ENCODE assay signal across 7 mouse cellular contexts in the genomic region with DNA sequence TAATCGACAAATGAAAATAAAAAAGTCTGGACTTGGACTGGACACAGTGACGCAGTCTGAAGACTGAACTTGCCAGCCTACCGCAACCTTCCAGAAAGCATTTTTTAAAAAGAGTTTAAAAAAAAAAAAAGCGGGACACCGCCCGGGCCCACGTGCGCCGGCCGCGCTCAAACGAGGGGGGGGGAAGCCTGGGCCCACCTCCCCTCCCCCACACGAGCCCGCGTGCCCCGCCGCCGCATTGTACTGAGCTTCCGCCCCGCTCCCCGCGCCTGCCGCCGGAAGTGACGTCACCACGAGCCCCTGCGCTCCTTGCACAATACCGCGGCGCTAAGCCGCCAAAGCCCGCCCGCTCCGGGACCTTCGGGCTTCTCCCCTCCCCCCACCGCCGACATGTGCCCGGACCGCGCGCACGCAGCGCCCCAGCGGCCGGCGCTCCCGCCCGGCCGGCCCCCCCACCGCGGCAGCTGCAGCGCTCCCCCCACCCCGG. TPM values are rescaled to one million over a fixed set of nuclear protein-coding genes. Genes with fewer than 3 reads are reported as not detected.
DNase-seq lines count a peak whose midpoint lies in the region; ATAC-seq and TF ChIP-seq lines count a peak whose summit lies in the region.

No protein-coding gene starts in this region.

- H3K4me3 ChIP-seq in embryonic facial prominence, embryonic 10.5 days: peak overlapping the region; percentile 88
- peak overlapping the region; percentile 100 for H3K4me3 ChIP-seq in limb, embryonic 11.5 days (ENCODE audit: low read depth, low read length)
- H3K4me3 ChIP-seq in midbrain, embryonic 13.5 days (replicated peaks): peak overlapping the region; percentile 100
- peak overlapping the region; percentile 71 for H3K4me3 ChIP-seq in small intestine, adult 2 months (ENCODE audit: low read depth, low read length)

- peak overlapping the region; percentile 100 for H3K27ac ChIP-seq in embryonic facial prominence, embryonic 10.5 days (replicated peaks)
- H3K27ac ChIP-seq in limb, embryonic 11.5 days (replicated peaks; ENCODE audit: low read depth, low read length): peak overlapping the region; percentile 100
- peak overlapping the region; percentile 99 for H3K27ac ChIP-seq in midbrain, embryonic 13.5 days
- H3K27ac ChIP-seq in small intestine, adult 2 months (ENCODE audit: insufficient read depth, low read depth, low read length): peak overlapping the region; percentile 57

- TF ChIP-seq POLR2A in small intestine, adult 2 months (IDR thresholded peaks at IDR 0.05; ENCODE audit: low read depth, low read length): no peak

- peak; percentile 94 for ATAC-seq in limb, embryonic 11.5 days (ENCODE audit: insufficient number of reproducible peaks, low FRiP score, low TSS enrichment, low read depth)
- ATAC-seq in midbrain, embryonic 13.5 days: peak; percentile 93

- peaks cover 32% of the 10 kb centered on the region for H3K4me1 ChIP-seq in embryonic facial prominence, embryonic 10.5 days
- H3K4me1 ChIP-seq in limb, embryonic 11.5 days (ENCODE audit: control insufficient read depth, insufficient read depth, low read length): 0 out of 2 replicates have a peak, but pooled peaks cover 2% of the 10 kb centered on the region
- peaks cover 38% of the 10 kb centered on the region for H3K4me1 ChIP-seq in midbrain, embryonic 13.5 days (replicated peaks)
- H3K4me1 ChIP-seq in small intestine, adult 2 months (ENCODE audit: control insufficient read depth, insufficient read depth, insufficient read length, low read length): no peaks in the 10 kb centered on the region; the same call in 1 of the 2 replicates

- DNase-seq in adrenal gland, postnatal 10 days: peak; percentile 97
- peak; percentile 97 for DNase-seq in embryonic facial prominence, embryonic 10.5 days (ENCODE audit: low spot score)
- DNase-seq in heart, adult 11 months: peak; percentile 100
- DNase-seq in kidney, adult 18-20 months: peak; percentile 93
- peak; percentile 97 for DNase-seq in limb, embryonic 11.5 days (ENCODE audit: low spot score)

- H3K36me3 ChIP-seq in embryonic facial prominence, embryonic 10.5 days (replicated peaks): peaks cover 51% of the 10 kb centered on the region
- H3K36me3 ChIP-seq in limb, embryonic 11.5 days (ENCODE audit: control insufficient read depth, insufficient read depth, low read length): peaks cover 14% of the 10 kb centered on the region
- H3K36me3 ChIP-seq in midbrain, embryonic 13.5 days: peaks cover 30% of the 10 kb centered on the region
- peaks cover 27% of the 10 kb centered on the region for H3K36me3 ChIP-seq in small intestine, adult 2 months (ENCODE audit: control insufficient read depth, insufficient read depth, low read length)

- peak overlapping the region; percentile 91; the same call in 1 of the 2 replicates for H3K4me2 ChIP-seq in limb, embryonic 11.5 days (ENCODE audit: low read depth, severe bottlenecking)
- H3K4me2 ChIP-seq in midbrain, embryonic 13.5 days (replicated peaks): peak overlapping the region; percentile 93

- no peaks in the 10 kb centered on the region for H3K27me3 ChIP-seq in embryonic facial prominence, embryonic 10.5 days (replicated peaks; ENCODE audit: low read depth, poor library complexity, severe bottlenecking)
- H3K27me3 ChIP-seq in limb, embryonic 11.5 days (ENCODE audit: control insufficient read depth, insufficient read depth, low read length): no peaks in the 10 kb centered on the region
- H3K27me3 ChIP-seq in midbrain, embryonic 13.5 days: no peaks in the 10 kb centered on the region
- H3K27me3 ChIP-seq in small intestine, adult 2 months (ENCODE audit: control insufficient read depth, insufficient read depth, low read length): no peaks in the 10 kb centered on the region

- under 1% methylated on average over 52 of the region's 53 CpGs for WGBS in embryonic facial prominence, embryonic 10.5 days
- WGBS in limb, embryonic 11.5 days: under 1% methylated on average over 41 of the region's 53 CpGs
- WGBS in midbrain, embryonic 13.5 days: 1% methylated on average over 46 of the region's 53 CpGs
- 2% methylated on average over 50 of the region's 53 CpGs for WGBS in small intestine, adult 2 months

- no peak for TF ChIP-seq CTCF in small intestine, adult 2 months (IDR thresholded peaks at IDR 0.05; ENCODE audit: extremely low read depth, insufficient read length, insufficient replicate concordance, low read depth, low read length)

- H3K9ac ChIP-seq in limb, embryonic 11.5 days (ENCODE audit: low read length): peak overlapping the region; percentile 100
- H3K9ac ChIP-seq in midbrain, embryonic 13.5 days (replicated peaks): peak overlapping the region; percentile 100

- H3K9me3 ChIP-seq in embryonic facial prominence, embryonic 10.5 days: no peaks in the 10 kb centered on the region
- H3K9me3 ChIP-seq in limb, embryonic 11.5 days (ENCODE audit: control insufficient read depth, low read length): no peaks in the 10 kb centered on the region
- no peaks in the 10 kb centered on the region for H3K9me3 ChIP-seq in midbrain, embryonic 13.5 days

RNA-seq across cellular contexts. Expression of gene Hnrnpu, which starts 1.3 kb away (rescaled TPM):
- 100 to 1,000 TPM; 328 to 391 TPM for total RNA-seq in adrenal gland, postnatal 10 days (2021)
- 455 and 483 TPM in 2 replicates for polyA plus RNA-seq in embryonic facial prominence, embryonic 10.5 days (2016; fragmentation: Nextera tagmentation; extraction: Ambion mirVana)
- 842 and 961 TPM in 2 replicates for polyA plus RNA-seq in limb, embryonic 11.5 days (2014; fragmentation: Nextera tagmentation; extraction: Ambion mirVana)
- polyA plus RNA-seq in midbrain, embryonic 13.5 days (2015; fragmentation: Nextera tagmentation; extraction: Ambion mirVana): 293 and 372 TPM in 2 replicates
- polyA plus RNA-seq in small intestine, adult 2 months (2012; rRNA removed): 21.7 and 34.2 TPM in 2 replicates

RNA-seq across cellular contexts. Expression of gene Cox20, which starts 17.4 kb away (rescaled TPM):
- total RNA-seq in adrenal gland, postnatal 10 days (2021): 10 to 100 TPM; 78.7 to 88.8 TPM
- 72.9 and 76.9 TPM in 2 replicates for polyA plus RNA-seq in embryonic facial prominence, embryonic 10.5 days (2016; fragmentation: Nextera tagmentation; extraction: Ambion mirVana)
- 106 and 110 TPM in 2 replicates for polyA plus RNA-seq in limb, embryonic 11.5 days (2014; fragmentation: Nextera tagmentation; extraction: Ambion mirVana)
- polyA plus RNA-seq in midbrain, embryonic 13.5 days (2015; fragmentation: Nextera tagmentation; extraction: Ambion mirVana): 160 and 172 TPM in 2 replicates
- 3.7 and 5.3 TPM in 2 replicates for polyA plus RNA-seq in small intestine, adult 2 months (2012; rRNA removed)

Comparison
In these comparisons a context has a peak if more than half of its experiments do, and no peak if none do; other contexts are left out.
1. Peak in every context shown above with its lines: DNase-seq, ATAC-seq, H3K4me3 ChIP-seq and H3K27ac ChIP-seq.
2. RNA of gene Cox20, which starts 17.4 kb away (polyA plus RNA-seq): 160 to 172 TPM in midbrain, embryonic 13.5 days, 106 to 110 TPM in limb, embryonic 11.5 days and 72.9 to 76.9 TPM in embryonic facial prominence, embryonic 10.5 days; 3.7 to 5.3 TPM in small intestine, adult 2 months; every median in the first group is over 10 times any median in the second.